Mouse (Mus musculus) kidney, adult 2 months (tissue): ENCODE data around the gene Psmd13. TPM values are rescaled to one million over a fixed set of nuclear protein-coding genes. Genes with fewer than 3 reads are reported as not detected.

ENCODE experiments used
- DNase-seq: peaks from one replicate; pipeline ENCODE4 v3.0.0; 2021
- H3K27ac ChIP-seq: fragments of 200-500 bp; 2 replicates; pipeline ENCODE4 v1.5.1; 2012; ENCODE audit warnings: low read depth, low read length, control low read depth, inconsistent platforms; ENCODE audit not compliant: insufficient read depth
- H3K27me3 ChIP-seq: fragments of 200-500 bp; replicated peaks from 2 replicates; pipeline ENCODE4 v1.6.1; 2012; ENCODE audit warnings: mild to moderate bottlenecking, moderate library complexity, low read length, inconsistent platforms; ENCODE audit not compliant: control insufficient read depth, insufficient read depth
- H3K36me3 ChIP-seq: fragments of 200-500 bp; 2 replicates; pipeline ENCODE4 v1.6.1; 2012; ENCODE audit warnings: mild to moderate bottlenecking, moderate library complexity, low read length, inconsistent platforms; ENCODE audit not compliant: control insufficient read depth, insufficient read depth
- H3K4me1 ChIP-seq: fragments of 200-500 bp; 2 replicates; pipeline ENCODE4 v1.6.1; 2011; ENCODE audit warnings: low read length; ENCODE audit not compliant: control insufficient read depth, insufficient read depth
- H3K4me3 ChIP-seq: fragments of 200-500 bp; 2 replicates; pipeline ENCODE4 v1.5.1; 2011; ENCODE audit warnings: mild to moderate bottlenecking, low read depth, low read length, control low read depth; ENCODE audit not compliant: insufficient read depth
- CTCF ChIP-seq: fragments of 200-500 bp; conservative IDR thresholded peaks from 2 replicates; pipeline ENCODE4 v1.5.1; 2011; ENCODE audit warnings: low read depth, mild to moderate bottlenecking, control low read depth, low read length, moderate library complexity, mixed read lengths; ENCODE audit not compliant: insufficient read depth, insufficient read length
- POLR2A ChIP-seq: fragments of 200-500 bp; IDR thresholded peaks from one replicate; pipeline ENCODE4 v1.6.1; 2011; ENCODE audit warnings: low read depth, low read length, control low read depth
- WGBS: fragments of 180-500 bp; shearing (Covaris S2); methylation state at CpG from one replicate; pipeline ENCODE4 v1.1.7; 2018; 5-methylcytosine and 5-hydroxymethylcytosine counted together
- polyA plus RNA-seq: library from polyadenylated mRNA; depleted of rRNA; stranded (reverse); fragments of >200 nt; gene quantifications from 2 replicates; pipeline ENCODE4 v1.2.3, GENCODE M21; 2012; rRNA removed

The Psmd13 gene
- polyA plus RNA-seq, 1 experiment, result 75.2 TPM

DNA sequence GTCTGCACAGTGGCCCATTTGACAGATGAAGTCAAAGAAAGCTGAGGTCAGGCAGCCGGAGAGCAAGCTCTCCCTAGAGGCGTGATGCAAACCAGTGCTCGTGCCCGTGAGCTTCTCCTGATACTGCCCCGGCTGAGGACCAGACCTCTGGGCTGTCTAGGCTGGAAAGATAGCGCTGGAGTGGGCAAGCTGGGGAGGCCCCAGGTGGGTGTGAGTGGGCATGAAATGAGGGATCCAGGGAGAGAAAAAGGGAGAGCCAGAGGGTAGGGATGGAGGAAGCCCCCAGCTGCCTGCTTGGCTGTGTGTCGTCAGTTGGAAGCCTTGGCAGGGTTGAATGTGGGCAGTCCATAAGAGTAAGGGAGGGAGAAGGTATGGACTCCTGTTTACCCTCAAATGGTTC lies 62.5 kb downstream of the Psmd13 start:
- no peak for TF ChIP-seq POLR2A
- TF ChIP-seq CTCF, result no peak
- Histone ChIP-seq H3K27me3 (no peaks in the 10 kb centered on the region), H3K4me3 (no peak overlapping the region), H3K27ac (no peak overlapping the region), H3K36me3 (no peaks in the 10 kb centered on the region), H3K4me1 (no peaks in the 10 kb centered on the region; the same call in 1 of the 2 replicates)
- DNase-seq, result no peak
- WGBS, result 94% methylated on average over 7 of the region's 7 CpGs

DNA sequence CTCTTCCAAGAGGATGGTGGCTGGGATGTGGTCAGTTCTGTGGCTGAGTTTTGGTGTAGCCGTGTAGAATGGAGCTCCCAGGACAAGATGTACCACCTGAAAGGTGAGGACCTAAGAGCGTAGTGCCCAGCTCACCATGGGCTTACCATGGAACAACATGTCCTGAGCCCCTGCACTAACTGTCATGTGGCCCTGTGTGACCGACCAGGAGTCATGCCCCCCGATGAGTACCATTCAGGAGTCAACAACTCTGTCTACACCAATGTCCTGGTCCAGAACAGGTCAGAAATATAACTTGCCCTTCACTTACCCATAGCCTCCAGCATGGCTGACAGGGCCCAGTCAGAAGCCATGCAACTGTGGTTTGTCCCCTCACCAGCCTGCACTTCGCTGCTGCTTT lies 63.5 kb downstream of the Psmd13 start:
- H3K36me3 ChIP-seq, result no peaks in the 10 kb centered on the region
- DNase-seq, result no peak
- no peaks in the 10 kb centered on the region; the same call in 1 of the 2 replicates for H3K4me1 ChIP-seq
- 97% methylated on average over 5 of the region's 5 CpGs for WGBS
- H3K4me3 ChIP-seq, result no peak overlapping the region
- no peaks in the 10 kb centered on the region for H3K27me3 ChIP-seq
- TF ChIP-seq CTCF (no peak), POLR2A (no peak)
- H3K27ac ChIP-seq, result no peak overlapping the region

DNA sequence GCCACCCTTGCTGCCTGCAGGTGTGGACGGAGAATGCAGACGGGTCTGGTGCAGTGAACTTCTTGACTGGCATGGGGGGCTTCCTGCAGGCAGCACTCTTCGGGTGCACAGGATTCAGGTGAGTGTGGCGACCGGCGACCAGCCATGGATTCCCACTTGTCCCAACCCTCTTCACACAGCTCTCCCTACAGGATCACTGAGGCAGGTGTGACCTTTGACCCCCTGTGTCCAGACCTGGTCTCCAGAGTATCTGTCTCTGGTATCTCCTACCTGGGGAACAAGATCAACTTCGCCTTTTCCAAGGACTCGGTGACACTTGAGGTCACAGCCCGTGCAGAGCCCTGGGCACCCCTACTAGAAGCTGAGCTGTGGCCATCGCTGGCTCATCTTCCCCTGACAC lies 64.5 kb downstream of the Psmd13 start:
- no peak for TF ChIP-seq CTCF
- no peak for TF ChIP-seq POLR2A
- H3K4me3 ChIP-seq, result no peak overlapping the region
- 90% methylated on average over 10 of the region's 10 CpGs for WGBS
- no peak for DNase-seq
- no peak overlapping the region; the same call in 1 of the 2 replicates for H3K27ac ChIP-seq
- no peaks in the 10 kb centered on the region; the same call in 1 of the 2 replicates for H3K4me1 ChIP-seq
- H3K36me3 ChIP-seq, result no peaks in the 10 kb centered on the region
- no peaks in the 10 kb centered on the region for H3K27me3 ChIP-seq

DNA sequence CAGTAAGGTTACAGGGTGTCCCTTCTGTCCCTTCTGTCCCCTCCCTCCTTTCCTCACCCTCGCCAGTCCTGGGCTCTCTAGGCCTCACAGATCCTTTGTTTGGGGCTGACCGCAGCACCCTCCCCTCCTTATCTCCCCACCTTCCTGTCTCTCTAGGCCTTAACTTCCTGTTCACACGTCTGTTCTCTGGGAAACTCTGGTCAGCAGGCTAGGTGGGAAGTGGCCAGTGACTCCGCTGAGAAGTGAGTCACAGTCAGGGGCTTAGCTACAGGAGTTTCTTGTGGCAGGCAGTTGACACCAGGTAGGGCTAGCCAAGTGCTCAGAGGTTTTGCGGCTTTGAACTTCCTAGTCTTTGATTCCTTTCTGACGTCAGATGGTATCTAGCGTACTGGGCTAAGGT lies 65.2 kb downstream of the Psmd13 start:
- Histone ChIP-seq H3K4me1 (no peaks in the 10 kb centered on the region; the same call in 1 of the 2 replicates), H3K27me3 (no peaks in the 10 kb centered on the region), H3K36me3 (no peaks in the 10 kb centered on the region), H3K4me3 (no peak overlapping the region), H3K27ac (peak overlapping the region; percentile 4)
- 68% methylated on average over 7 of the region's 7 CpGs for WGBS
- TF ChIP-seq CTCF, result no peak
- no peak for TF ChIP-seq POLR2A
- DNase-seq, result no peak

DNA sequence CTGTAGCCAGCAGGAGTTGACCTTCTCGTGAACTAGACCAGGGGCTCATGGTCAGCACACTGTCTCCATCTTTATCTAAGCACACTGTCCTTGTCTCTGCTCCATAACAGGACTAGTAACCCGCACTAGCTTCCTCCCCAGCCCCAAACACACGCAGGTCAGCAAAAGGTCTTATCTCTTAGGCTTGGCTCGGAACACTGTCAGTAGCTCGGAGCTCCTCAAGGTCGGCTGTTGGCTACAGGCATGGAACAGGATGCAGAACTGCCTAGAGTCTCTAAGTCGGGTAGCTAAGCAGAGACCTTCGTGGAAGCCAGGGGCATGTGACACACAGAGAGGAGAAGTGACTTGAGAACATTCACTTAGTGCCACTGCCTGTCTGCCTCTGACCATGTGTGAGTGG lies 66.4 kb downstream of the Psmd13 start:
- Histone ChIP-seq H3K27me3 (no peaks in the 10 kb centered on the region), H3K36me3 (no peaks in the 10 kb centered on the region), H3K4me3 (no peak overlapping the region), H3K4me1 (no peaks in the 10 kb centered on the region), H3K27ac (no peak overlapping the region)
- TF ChIP-seq CTCF, result no peak
- TF ChIP-seq POLR2A, result no peak
- 62% methylated on average over 8 of the region's 8 CpGs for WGBS
- DNase-seq, result peak; percentile 46

Other genes starting within 250 kb of the Psmd13 start
- not detected in 2 replicates for gene Olfr53, start 235.5 kb upstream of the Psmd13 start, polyA plus RNA-seq
- gene Olfr539, start 222.0 kb upstream of the Psmd13 start, polyA plus RNA-seq, result not detected in 2 replicates
- gene Olfr45, start 200.0 kb upstream of the Psmd13 start, polyA plus RNA-seq, result not detected in 2 replicates
- gene Olfr541, start 184.7 kb upstream of the Psmd13 start, polyA plus RNA-seq, result not detected in 2 replicates
- gene Cyp2e1, start 118.2 kb upstream of the Psmd13 start, polyA plus RNA-seq, result 78.0 and 92.8 TPM in 2 replicates
- gene Syce1, start 94.1 kb upstream of the Psmd13 start, polyA plus RNA-seq, result 0.05 and 0.10 TPM in 2 replicates
- 0.33 and 1.0 TPM in 2 replicates for gene Zfp941, start 59.8 kb upstream of the Psmd13 start, polyA plus RNA-seq
- gene Urah, start 47.0 kb upstream of the Psmd13 start, polyA plus RNA-seq, result 7.4 and 9.3 TPM in 2 replicates
- 20.6 and 20.8 TPM in 2 replicates for gene Scgb1c1, start 36.4 kb upstream of the Psmd13 start, polyA plus RNA-seq
- gene Odf3, start 34.2 kb upstream of the Psmd13 start, polyA plus RNA-seq, result 0.06 and 0.27 TPM in 2 replicates
- gene Gm45785, start 25.6 kb upstream of the Psmd13 start, polyA plus RNA-seq, result not detected in 2 replicates
- gene Ric8a, start 25.0 kb upstream of the Psmd13 start, polyA plus RNA-seq, result 53.1 and 63.8 TPM in 2 replicates
- gene Bet1l, start 24.4 kb upstream of the Psmd13 start, polyA plus RNA-seq, result 25.4 and 26.3 TPM in 2 replicates
- gene Sirt3, start 341 bp downstream of the Psmd13 start, polyA plus RNA-seq, result 155 and 168 TPM in 2 replicates
- 111 and 188 TPM in 2 replicates for gene Cox8b, start 18.5 kb downstream of the Psmd13 start, polyA plus RNA-seq
- gene Nlrp6, start 38.9 kb downstream of the Psmd13 start, polyA plus RNA-seq, result 56.6 and 70.7 TPM in 2 replicates
- 58.0 and 71.2 TPM in 2 replicates for gene Pgghg, start 59.4 kb downstream of the Psmd13 start, polyA plus RNA-seq
- 0.87 and 1.4 TPM in 2 replicates for gene Ifitm5, start 68.3 kb downstream of the Psmd13 start, polyA plus RNA-seq
- 0.27 TPM in 1 of 2 replicates, not detected in the other for gene Gm45717, start 74.0 kb downstream of the Psmd13 start, polyA plus RNA-seq
- gene Ifitm2, start 74.0 kb downstream of the Psmd13 start, polyA plus RNA-seq, result 642 and 737 TPM in 2 replicates
- 125 and 135 TPM in 2 replicates for gene Ifitm1, start 85.3 kb downstream of the Psmd13 start, polyA plus RNA-seq
- 259 and 313 TPM in 2 replicates for gene Ifitm3, start 128.8 kb downstream of the Psmd13 start, polyA plus RNA-seq
- 1.6 and 2.3 TPM in 2 replicates for gene Ifitm6, start 136.0 kb downstream of the Psmd13 start, polyA plus RNA-seq
- not detected in 2 replicates for gene Gm17387, start 147.2 kb downstream of the Psmd13 start, polyA plus RNA-seq
- gene B4galnt4, start 179.1 kb downstream of the Psmd13 start, polyA plus RNA-seq, result 0.16 and 0.44 TPM in 2 replicates
- 17.0 and 19.8 TPM in 2 replicates for gene Pkp3, start 196.2 kb downstream of the Psmd13 start, polyA plus RNA-seq
- 102 and 110 TPM in 2 replicates for gene Sigirr, start 218.6 kb downstream of the Psmd13 start, polyA plus RNA-seq
- gene Ano9, start 235.8 kb downstream of the Psmd13 start, polyA plus RNA-seq, result 5.4 and 7.3 TPM in 2 replicates
- 65.1 and 71.5 TPM in 2 replicates for gene Ptdss2, start 240.4 kb downstream of the Psmd13 start, polyA plus RNA-seq